18 mouse cellular contexts compared by ENCODE assay signal in genomic region chr5:37960216-37960615, GRCm38 (mm10).
DNase-seq lines count a peak whose midpoint lies in the region; ATAC-seq and TF ChIP-seq lines count a peak whose summit lies in the region.
"Had no signal": no experiment of that assay in that cellular context is flagged by ENCODE, and none has a peak within 500 bp of the region (broad histone marks: within the 10 kb centered on the region; RNA-seq: fewer than 3 reads in every experiment).

No protein-coding gene starts in this region.

- no peaks in the 10 kb centered on the region; the same call in 1 of the 2 replicates for H3K4me1 ChIP-seq in liver, adult 2 months (ENCODE audit: control insufficient read depth, insufficient read depth, low read length)
- no peaks in the 10 kb centered on the region for H3K4me1 ChIP-seq in lung, embryonic 16.5 days (replicated peaks; ENCODE audit: control insufficient read depth, insufficient read depth, low read length)
- H3K4me1 ChIP-seq: forebrain, embryonic 15.5 days; midbrain, embryonic 13.5 days; neural tube, embryonic 13.5 days; stomach, embryonic 15.5 days had no signal

- TF ChIP-seq CTCF in liver, adult 2 months (IDR thresholded peaks at IDR 0.05; ENCODE audit: low read depth, low read length): no peak
- no peak for TF ChIP-seq CTCF in left cerebral cortex, adult 2 months (IDR thresholded peaks at IDR 0.05)

- no peaks in the 10 kb centered on the region for H3K9me3 ChIP-seq in lung, embryonic 16.5 days (ENCODE audit: control insufficient read depth, low read length)
- H3K9me3 ChIP-seq: embryonic facial prominence, embryonic 13.5 days; forebrain, embryonic 15.5 days; heart, embryonic 10.5 days; midbrain, embryonic 13.5 days; neural tube, embryonic 13.5 days; stomach, embryonic 15.5 days had no signal

- no peak overlapping the region for H3K4me2 ChIP-seq in lung, embryonic 16.5 days (ENCODE audit: low read depth, low read length)
- H3K4me2 ChIP-seq: embryonic facial prominence, embryonic 13.5 days; forebrain, embryonic 15.5 days; midbrain, embryonic 13.5 days; neural tube, embryonic 13.5 days; stomach, embryonic 15.5 days had no signal

- H3K4me3 ChIP-seq in liver, adult 2 months (ENCODE audit: insufficient read depth, low read depth, low read length): no peak overlapping the region
- no peak overlapping the region for H3K4me3 ChIP-seq in lung, embryonic 16.5 days (ENCODE audit: low read length)
- no peak overlapping the region for H3K4me3 ChIP-seq in left cerebral cortex, adult 2 months
- H3K4me3 ChIP-seq: embryonic facial prominence, embryonic 13.5 days; forebrain, embryonic 15.5 days; heart, embryonic 10.5 days; midbrain, embryonic 13.5 days; neural tube, embryonic 13.5 days; stomach, embryonic 15.5 days had no signal

- no peak overlapping the region for H3K27ac ChIP-seq in liver, adult 2 months (replicated peaks; ENCODE audit: insufficient read depth, low read depth, low read length)
- peak overlapping the region; percentile 47; the same call in 1 of the 2 replicates for H3K27ac ChIP-seq in lung, embryonic 16.5 days (ENCODE audit: low read length)
- no peak overlapping the region for H3K27ac ChIP-seq in left cerebral cortex, adult 2 months
- H3K27ac ChIP-seq: embryonic facial prominence, embryonic 13.5 days; forebrain, embryonic 15.5 days; heart, embryonic 10.5 days; midbrain, embryonic 13.5 days; neural tube, embryonic 13.5 days; stomach, embryonic 15.5 days had no signal

- peak; percentile 76 for ATAC-seq in lung, embryonic 16.5 days (ENCODE audit: low read depth)
- ATAC-seq: forebrain, embryonic 15.5 days; midbrain, embryonic 13.5 days had no signal

- H3K79me2 ChIP-seq in liver, adult 2 months (ENCODE audit: control insufficient read depth, insufficient read depth, low read length): no peaks in the 10 kb centered on the region

- H3K36me3 ChIP-seq in liver, adult 2 months (ENCODE audit: control insufficient read depth, insufficient read depth, low read length): no peaks in the 10 kb centered on the region
- H3K36me3 ChIP-seq in lung, embryonic 16.5 days (ENCODE audit: control insufficient read depth, insufficient read depth, low read length): no peaks in the 10 kb centered on the region
- H3K36me3 ChIP-seq: embryonic facial prominence, embryonic 13.5 days; forebrain, embryonic 15.5 days; heart, embryonic 10.5 days; midbrain, embryonic 13.5 days; neural tube, embryonic 13.5 days; stomach, embryonic 15.5 days had no signal

- no peak for TF ChIP-seq POLR2A in liver, adult 2 months (IDR thresholded peaks at IDR 0.05; ENCODE audit: extremely low read depth, insufficient read depth, low read length)

- intact Hi-C loops in left cerebral cortex, adult 2 months (cut with DNase I): no loop called here

- no peaks in the 10 kb centered on the region for H3K27me3 ChIP-seq in liver, adult 2 months (ENCODE audit: control insufficient read depth, insufficient read depth, low read length)
- H3K27me3 ChIP-seq in lung, embryonic 16.5 days (ENCODE audit: control insufficient read depth, insufficient read depth, low read depth, low read length): no peaks in the 10 kb centered on the region
- H3K27me3 ChIP-seq: stomach, embryonic 15.5 days had no signal

- WGBS in liver, adult 2 months: 31% methylated on average over 7 of the region's 7 CpGs
- 35% methylated on average over 7 of the region's 7 CpGs for WGBS in lung, embryonic 16.5 days

- DNase-seq in adrenal gland, adult 2 months: peak; percentile 27
- no peak for DNase-seq in adrenal gland, postnatal 25 days
- peak; percentile 85 for DNase-seq in liver, adult 2 months (ENCODE audit: extremely low read depth, low read depth, low spot score)
- no peak for DNase-seq in liver
- peak; percentile 8 for DNase-seq in skeletal muscle tissue, adult 2 months (ENCODE audit: low read depth, low spot score)
- DNase-seq in left cerebral cortex, adult 2 months (ENCODE audit: extremely low spot score in 1 of 2, low spot score in 2 of 2): no peak
- no peak for DNase-seq in frontal cortex, postnatal 25 days (ENCODE audit: low spot score in 2 of 2)
- DNase-seq: cerebellum, adult 9-11 months; layer of hippocampus, postnatal 36 days; right cerebral cortex, postnatal 14 days; thymus, adult 2 months had no signal

- no peak overlapping the region for H3K9ac ChIP-seq in liver, adult 2 months (ENCODE audit: low read depth, low read length)
- H3K9ac ChIP-seq in lung, embryonic 16.5 days (ENCODE audit: low read length): no peak overlapping the region
- H3K9ac ChIP-seq: embryonic facial prominence, embryonic 13.5 days; forebrain, embryonic 15.5 days; midbrain, embryonic 13.5 days; neural tube, embryonic 13.5 days; stomach, embryonic 15.5 days had no signal

Comparison
In these comparisons a context has a peak if more than half of its experiments do, and no peak if none do; other contexts are left out.
1. DNase-seq: peak in adrenal gland, adult 2 months (single experiment), liver, adult 2 months (single experiment) and skeletal muscle tissue, adult 2 months (single experiment); none in adrenal gland, postnatal 25 days (single experiment), liver (single experiment), left cerebral cortex, adult 2 months (0 of 2) and frontal cortex, postnatal 25 days (0 of 2).